Comparison of ENCODE assay signal across 19 mouse cellular contexts in the genomic region with DNA sequence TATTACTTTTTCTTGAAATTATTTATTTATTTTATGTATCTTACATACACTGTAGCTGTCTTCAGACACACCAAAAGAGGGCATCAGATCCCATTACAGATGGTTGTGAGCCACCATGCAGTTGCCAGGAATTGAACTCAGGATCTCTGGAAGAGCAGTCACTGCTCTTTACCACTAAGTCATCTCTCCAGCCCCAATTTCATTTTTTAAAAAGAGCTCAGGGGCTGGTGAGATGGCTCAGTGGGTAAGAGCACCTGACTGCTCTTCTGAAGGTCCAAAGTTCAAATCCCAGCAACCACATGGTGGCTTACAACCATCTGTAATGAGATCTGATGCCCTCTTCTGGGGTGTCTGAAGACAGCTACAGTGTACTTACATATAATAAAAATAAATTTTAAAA. TPM values are rescaled to one million over a fixed set of nuclear protein-coding genes. Genes with fewer than 3 reads are reported as not detected.
"Had no signal": no experiment of that assay in that cellular context is flagged by ENCODE, and none has a peak within 500 bp of the region (broad histone marks: within the 10 kb centered on the region; RNA-seq: fewer than 3 reads in every experiment).

No protein-coding gene starts in this region.

RNA-seq across cellular contexts. Expression of a gene that starts 39.6 kb away (rescaled TPM):
- total RNA-seq: megakaryocyte progenitor cell, adult 5-6 weeks; megakaryocyte, adult 5-6 weeks; megakaryocyte-erythroid progenitor cell, adult 5-6 weeks; monocyte, adult 5-6 weeks had no signal
- polyA plus RNA-seq: limb, embryonic 10.5 days; limb, embryonic 12.5 days; lung, embryonic 14.5 days; lung, embryonic 15.5 days; lung, embryonic 16.5 days; macrophage; midbrain, embryonic 10.5 days; midbrain, embryonic 12.5 days; midbrain, embryonic 13.5 days; midbrain, embryonic 14.5 days; midbrain, embryonic 15.5 days; midbrain, embryonic 16.5 days; myocyte; neural tube, embryonic 11.5 days; neural tube, embryonic 12.5 days had no signal
